Comparison of ENCODE assay signal across 9 mouse cellular contexts in the genomic region with DNA sequence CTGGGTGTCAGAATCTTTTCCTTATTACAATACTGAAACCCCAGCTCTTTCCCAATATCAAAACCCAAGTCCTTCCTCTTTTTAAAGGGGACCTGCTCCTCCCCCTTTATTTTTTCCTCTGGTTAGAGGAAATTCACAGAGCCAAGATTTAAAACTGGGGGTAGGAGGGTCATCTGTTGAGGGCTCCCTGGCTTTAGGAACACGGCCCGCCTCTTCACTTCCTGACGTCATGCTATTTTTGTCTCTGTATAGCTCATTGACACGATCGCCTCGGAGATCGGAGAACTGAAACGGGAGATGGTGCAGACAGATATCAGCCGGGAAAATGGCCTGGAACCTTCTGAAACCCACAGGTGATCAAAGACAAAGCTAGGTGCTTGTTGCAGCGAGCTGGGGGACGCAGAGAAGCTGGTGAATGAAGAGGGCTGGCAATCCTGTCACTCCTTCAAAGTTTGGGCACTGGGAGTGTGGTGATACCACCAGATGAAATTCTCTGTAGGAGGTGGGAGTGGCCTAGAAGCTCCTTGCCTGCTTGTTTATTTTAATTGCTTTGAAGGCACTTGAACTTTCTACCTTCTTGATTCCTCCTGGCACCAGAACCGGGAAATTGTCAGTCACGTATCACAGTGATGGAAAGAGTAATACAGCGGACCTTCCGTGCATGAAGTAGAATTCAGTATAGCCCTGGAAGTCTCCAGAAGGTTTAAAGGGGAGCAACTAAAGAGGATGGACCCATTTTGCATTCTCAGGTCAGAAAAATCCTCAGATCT.
DNase-seq lines count a peak whose midpoint lies in the region; ATAC-seq and TF ChIP-seq lines count a peak whose summit lies in the region.
"Had no signal": no experiment of that assay in that cellular context is flagged by ENCODE, and none has a peak within 500 bp of the region (broad histone marks: within the 10 kb centered on the region; RNA-seq: fewer than 3 reads in every experiment).

No protein-coding gene starts in this region.

- no peaks in the 10 kb centered on the region for H3K4me1 ChIP-seq in neural tube, embryonic 15.5 days

- no peak for TF ChIP-seq CTCF in left cerebral cortex, adult 2 months (IDR thresholded peaks at IDR 0.05)

- WGBS in neural tube, embryonic 15.5 days = 84% methylated on average over 15 of the region's 15 CpGs

- intact Hi-C loops in left cerebral cortex, adult 2 months (cut with DNase I) = no loop called here

- H3K9ac ChIP-seq in neural tube, embryonic 15.5 days (replicated peaks) = no peak overlapping the region
- H3K9ac ChIP-seq: forebrain, postnatal 0 days had no signal

- H3K4me3 ChIP-seq in left cerebral cortex, adult 2 months = peak overlapping the region; percentile 3; the same call in 1 of the 2 replicates
- no peak overlapping the region for H3K4me3 ChIP-seq in neural tube, embryonic 15.5 days (replicated peaks)

- H3K4me2 ChIP-seq in neural tube, embryonic 15.5 days = no peak overlapping the region

- no peaks in the 10 kb centered on the region for H3K9me3 ChIP-seq in neural tube, embryonic 15.5 days (replicated peaks)

- DNase-seq in left cerebral cortex, adult 2 months (ENCODE audit: extremely low spot score in 1 of 2, low spot score in 2 of 2) = no peak
- no peak for DNase-seq in left cerebral cortex, adult 8-10 months (ENCODE audit: low spot score in 2 of 2)
- DNase-seq in heart, adult 9 months (ENCODE audit: low spot score in 2 of 2) = peak; percentile 70 to 87
- DNase-seq in kidney, postnatal 25 days = peak; percentile 51 to 73
- peak; percentile 25 for DNase-seq in naive thymus-derived CD4-positive, alpha-beta T cell, adult 2 months (ENCODE audit: low read depth)
- DNase-seq in embryo, embryonic 11 days = no peak
- no peak for DNase-seq in MN1 (ENCODE audit: low spot score)
- DNase-seq: forebrain, postnatal 0 days had no signal

- 0 out of 2 replicates have a peak overlapping the region, but pooled peaks have one; percentile 19 for H3K27ac ChIP-seq in left cerebral cortex, adult 2 months
- H3K27ac ChIP-seq in neural tube, embryonic 15.5 days (replicated peaks) = no peak overlapping the region

- H3K27me3 ChIP-seq in neural tube, embryonic 15.5 days (replicated peaks) = no peaks in the 10 kb centered on the region

- H3K36me3 ChIP-seq in neural tube, embryonic 15.5 days = 0 out of 2 replicates have a peak, but pooled peaks cover 2% of the 10 kb centered on the region

- no peak for ATAC-seq in neural tube, embryonic 15.5 days (ENCODE audit: low FRiP score)
- ATAC-seq: forebrain, postnatal 0 days had no signal

Comparison
In these comparisons a context has a peak if more than half of its experiments do, and no peak if none do; other contexts are left out.
1. DNase-seq: peak in heart, adult 9 months (2 of 2), kidney, postnatal 25 days (2 of 2) and naive thymus-derived CD4-positive, alpha-beta T cell, adult 2 months (single experiment); none in left cerebral cortex, adult 2 months (0 of 2), left cerebral cortex, adult 8-10 months (0 of 2), embryo, embryonic 11 days (single experiment) and MN1 (single experiment).